11 mouse cellular contexts compared by ENCODE assay signal in genomic region chr11:114080606-114081005, GRCm38 (mm10). TPM values are rescaled to one million over a fixed set of nuclear protein-coding genes. Genes with fewer than 3 reads are reported as not detected.
DNase-seq lines count a peak whose midpoint lies in the region; ATAC-seq lines count a peak whose summit lies in the region.
"Had no signal": no experiment of that assay in that cellular context is flagged by ENCODE, and none has a peak within 500 bp of the region (broad histone marks: within the 10 kb centered on the region; RNA-seq: fewer than 3 reads in every experiment).

No protein-coding gene starts in this region.

- no peak for ATAC-seq in megakaryocyte progenitor cell, adult 5-6 weeks (replicated peaks; ENCODE audit: poor library complexity)
- ATAC-seq: inflammation-experienced regulatory T-cells, adult 6 months had no signal

- peak; percentile 8 for DNase-seq in adrenal gland, postnatal 14 days
- DNase-seq in adrenal gland, adult 18-20 months (ENCODE audit: low spot score in 2 of 2): no peak
- peak; percentile 53 for DNase-seq in kidney, postnatal 10 days
- DNase-seq in kidney, adult 8-10 months: no peak
- peak; percentile 42 to 61 for DNase-seq in right cerebral cortex, postnatal 10 days (ENCODE audit: low spot score in 2 of 2)
- DNase-seq in right cerebral cortex, postnatal 36 days (ENCODE audit: low spot score in 2 of 2): no peak
- DNase-seq in urinary bladder, adult 2 months (ENCODE audit: low spot score): no peak
- DNase-seq: adrenal gland, postnatal 10 days; heart, adult 11 months had no signal

RNA-seq across cellular contexts. Expression of gene Sdk2, which starts 13.8 kb away (rescaled TPM):
- 2.9 and 4.4 TPM in 2 replicates for total RNA-seq in adrenal gland, postnatal 14 days (2021)
- total RNA-seq in adrenal gland, adult 18-20 months (2021): 1 to 10 TPM; 1.8 to 6.2 TPM
- polyA plus RNA-seq in urinary bladder, adult 2 months (2012; rRNA removed): 0.56 and 1.5 TPM in 2 replicates
- not detected in 2 replicates for total RNA-seq in megakaryocyte progenitor cell, adult 5-6 weeks (2015)
- 0.03 TPM in 1 of 2 replicates, not detected in the other for total RNA-seq in megakaryocyte progenitor cell, adult 5-6 weeks (2017)

Comparison
In these comparisons a context has a peak if more than half of its experiments do, and no peak if none do; other contexts are left out.
1. DNase-seq: peak in adrenal gland, postnatal 14 days (single experiment), kidney, postnatal 10 days (single experiment) and right cerebral cortex, postnatal 10 days (2 of 2); none in adrenal gland, adult 18-20 months (0 of 2), kidney, adult 8-10 months (0 of 2), right cerebral cortex, postnatal 36 days (0 of 2) and urinary bladder, adult 2 months (single experiment).